ENCODE assay signal across 9 mouse cellular contexts in genomic region chr14:76479867-76480266, GRCm38 (mm10).
A peak's percentile ranks its signal among the peaks of the same experiment; 100 is the strongest.
DNase-seq lines count a peak whose midpoint lies in the region; ATAC-seq and TF ChIP-seq lines count a peak whose summit lies in the region.
"Had no signal": no experiment of that assay in that cellular context is flagged by ENCODE, and none has a peak within 500 bp of the region (broad histone marks: within the 10 kb centered on the region; RNA-seq: fewer than 3 reads in every experiment).

No protein-coding gene starts in this region.

- H3K9ac ChIP-seq in heart, adult 2 months (ENCODE audit: low read depth, low read length), result no peak overlapping the region
- no peak overlapping the region for H3K9ac ChIP-seq in limb, embryonic 14.5 days (ENCODE audit: low read depth, low read length, severe bottlenecking)
- H3K9ac ChIP-seq: embryonic facial prominence, embryonic 13.5 days had no signal

- H3K27ac ChIP-seq in heart, adult 2 months, result no peak overlapping the region
- H3K27ac ChIP-seq in limb, embryonic 14.5 days (replicated peaks; ENCODE audit: low read depth, low read length), result no peak overlapping the region
- H3K27ac ChIP-seq: embryonic facial prominence, embryonic 13.5 days had no signal

- no peak for DNase-seq in heart, adult 2 months
- DNase-seq in heart, postnatal 25 days (ENCODE audit: low spot score), result no peak
- peak; percentile 54 for DNase-seq in A20 (ENCODE audit: low read depth, low spot score)
- peak; percentile 61 for DNase-seq in Patski (ENCODE audit: low read depth, low spot score)
- DNase-seq in forelimb bud, embryonic 11.5 days (ENCODE audit: low read depth, low spot score), result peak; percentile 56
- peak; percentile 58 for DNase-seq in limb, embryonic 14.5 days (ENCODE audit: low spot score)
- peak; percentile 59 for DNase-seq in retina, postnatal 1 day
- no peak for DNase-seq in spleen, postnatal 4 days (ENCODE audit: low spot score in 2 of 2)

- H3K79me2 ChIP-seq in heart, adult 2 months (replicated peaks; ENCODE audit: control insufficient read depth, insufficient read depth, low read length), result no peaks in the 10 kb centered on the region

- in situ Hi-C loops in Patski (cut with MboI; ENCODE audit: low pct_unique_long_range_greater_than_20kb), result loop anchor here (25.0 kb wide), 1 partner anchor 1007 kb away; no protein-coding TSS in a partner anchor

- 18% methylated on average over 6 of the region's 6 CpGs for WGBS in heart, adult 2 months
- WGBS in limb, embryonic 14.5 days, result 24% methylated on average over 6 of the region's 6 CpGs

- ATAC-seq in Patski, result peak; percentile 48
- peak; percentile 74 for ATAC-seq in limb, embryonic 14.5 days (ENCODE audit: low FRiP score, low read depth)

- no peak overlapping the region for H3K4me3 ChIP-seq in heart, adult 2 months
- no peak overlapping the region for H3K4me3 ChIP-seq in limb, embryonic 14.5 days (replicated peaks; ENCODE audit: low read length)
- H3K4me3 ChIP-seq: embryonic facial prominence, embryonic 13.5 days had no signal

- H3K9me3 ChIP-seq in limb, embryonic 14.5 days (ENCODE audit: control insufficient read depth, low read length), result no peaks in the 10 kb centered on the region
- H3K9me3 ChIP-seq: embryonic facial prominence, embryonic 13.5 days had no signal

- no peak for TF ChIP-seq POLR2A in heart, adult 2 months (IDR thresholded peaks at IDR 0.05; ENCODE audit: insufficient read depth, low read depth, low read length)
- TF ChIP-seq POLR2A in limb, embryonic 14.5 days (IDR thresholded peaks at IDR 0.05; ENCODE audit: borderline replicate concordance, extremely low read depth, insufficient read depth, insufficient read length), result no peak

- TF ChIP-seq EP300 in heart, adult 2 months (IDR thresholded peaks at IDR 0.05; ENCODE audit: insufficient read depth, low read depth, low read length), result no peak

- POLR2A ChIA-PET in Patski (lab: Charles Lee), result interaction anchor here (0.7 to 5.3 kb wide), 2 partner anchors 26 to 395 kb away, joined by 3 to 31 read pairs; no protein-coding TSS in a partner anchor

- H3K36me3 ChIP-seq in heart, adult 2 months (ENCODE audit: control insufficient read depth, insufficient read depth, low read length), result no peaks in the 10 kb centered on the region
- 0 out of 2 replicates have a peak, but pooled peaks cover 4% of the 10 kb centered on the region for H3K36me3 ChIP-seq in limb, embryonic 14.5 days (ENCODE audit: control insufficient read depth, insufficient read depth, low read length)
- H3K36me3 ChIP-seq: embryonic facial prominence, embryonic 13.5 days had no signal

- H3K27me3 ChIP-seq in heart, adult 2 months (ENCODE audit: control insufficient read depth, insufficient read depth, low read length), result no peaks in the 10 kb centered on the region
- no peaks in the 10 kb centered on the region for H3K27me3 ChIP-seq in Patski
- H3K27me3 ChIP-seq in limb, embryonic 14.5 days (ENCODE audit: control insufficient read depth, insufficient read depth, low read length), result no peaks in the 10 kb centered on the region
- H3K27me3 ChIP-seq: embryonic facial prominence, embryonic 13.5 days had no signal

- peaks cover 6% of the 10 kb centered on the region for H3K4me1 ChIP-seq in heart, adult 2 months (ENCODE audit: control insufficient read depth, insufficient read depth, low read length)
- H3K4me1 ChIP-seq in limb, embryonic 14.5 days (ENCODE audit: control insufficient read depth, insufficient read depth, low read length), result peaks cover 5% of the 10 kb centered on the region

- CTCF ChIA-PET in Patski (lab: Charles Lee), result interaction anchor here (0.7 to 1.7 kb wide), 5 partner anchors 8 to 529 kb away, joined by 3 to 6 read pairs (median 4); no protein-coding TSS in a partner anchor

- TF ChIP-seq CTCF in heart, adult 2 months (IDR thresholded peaks at IDR 0.05), result peak; percentile 94
- TF ChIP-seq CTCF in Patski (IDR thresholded peaks at IDR 0.05), result peak; percentile 76

- intact Hi-C loops in heart, adult 2 months (cut with DNase I), result loop anchor here (1.0 to 10.0 kb wide), 2 partner anchors 531 to 605 kb away; no protein-coding TSS in a partner anchor
- intact Hi-C loops in heart, postnatal 25 days (cut with DNase I), result loop anchor here (1.0 to 10.0 kb wide), 2 partner anchors 531 to 605 kb away; no protein-coding TSS in a partner anchor

- no peak overlapping the region for H3K4me2 ChIP-seq in limb, embryonic 14.5 days (replicated peaks; ENCODE audit: low read depth, low read length, severe bottlenecking)
- H3K4me2 ChIP-seq: embryonic facial prominence, embryonic 13.5 days had no signal

Comparison
In these comparisons a context has a peak if more than half of its experiments do, and no peak if none do; other contexts are left out.
1. DNase-seq: peak in A20 (single experiment), Patski (single experiment), forelimb bud, embryonic 11.5 days (single experiment), limb, embryonic 14.5 days (single experiment) and retina, postnatal 1 day (single experiment); none in heart, adult 2 months (0 of 2), heart, postnatal 25 days (single experiment) and spleen, postnatal 4 days (0 of 2).